Mouse (Mus musculus) forebrain, embryonic 12.5 days (tissue): Measurements from ENCODE around the gene Mob3a. TPM values are rescaled to one million over a fixed set of nuclear protein-coding genes. Genes with fewer than 3 reads are reported as not detected.
A peak's percentile ranks its signal among the peaks of the same experiment; 100 is the strongest.

Experiments
- ATAC-seq: fragments of 200-750 bp; cut with Nextera tagmentation; 2 replicates; pipeline ENCODE4 v1.8.0; 2017; ENCODE audit warnings: moderate TSS enrichment; ENCODE audit not compliant: low FRiP score
- H3K27ac ChIP-seq: fragments of 300-500 bp; sonication (generic); 2 replicates; pipeline ENCODE4 v1.5.1; 2016; ENCODE audit warnings: mild to moderate bottlenecking
- H3K27me3 ChIP-seq: fragments of 300-500 bp; sonication (generic); 2 replicates; pipeline ENCODE4 v1.6.1; 2016; ENCODE audit warnings: mild to moderate bottlenecking
- H3K36me3 ChIP-seq: fragments of 300-500 bp; sonication (generic); replicated peaks from 2 replicates; pipeline ENCODE4 v1.6.1; 2016; ENCODE audit warnings: mild to moderate bottlenecking
- H3K4me1 ChIP-seq: fragments of 300-500 bp; sonication (generic); 2 replicates; pipeline ENCODE4 v1.6.1; 2016
- H3K4me2 ChIP-seq: fragments of 300-500 bp; sonication (generic); 2 replicates; pipeline ENCODE4 v1.6.1; 2016; ENCODE audit warnings: mild to moderate bottlenecking, moderate library complexity
- H3K4me3 ChIP-seq: fragments of 300-500 bp; sonication (generic); replicated peaks from 2 replicates; pipeline ENCODE4 v1.5.1; 2016; ENCODE audit warnings: mild to moderate bottlenecking
- H3K9ac ChIP-seq: fragments of 300-500 bp; sonication (generic); 2 replicates; pipeline ENCODE4 v1.6.1; 2016; ENCODE audit warnings: mild to moderate bottlenecking
- H3K9me3 ChIP-seq: fragments of 300-500 bp; sonication (generic); 2 replicates; pipeline ENCODE4 v1.6.1; 2016
- WGBS: fragments of 180-500 bp; shearing (Covaris S2); methylation state at CpG from one replicate; pipeline ENCODE4 v1.1.7; 2016; 5-methylcytosine and 5-hydroxymethylcytosine counted together
- polyA plus RNA-seq: library from polyadenylated mRNA; unstranded; fragments of >200 nt; fragmentation: Nextera tagmentation; extraction: Ambion mirVana; gene quantifications from 2 replicates; pipeline ENCODE4 v1.2.1, GENCODE M21; 2016

Mob3a gene
- polyA plus RNA-seq, 1 experiment from 2014 or later = 54.1 TPM

- Histone ChIP-seq H3K27me3 (no peaks in the 10 kb centered on the region), H3K9ac (peak overlapping the region; percentile 99), H3K4me2 (peak overlapping the region; percentile 93), H3K36me3 (peaks cover 38% of the 10 kb centered on the region), H3K4me3 (peak overlapping the region; percentile 98), H3K4me1 (peaks cover 57% of the 10 kb centered on the region), H3K27ac (no peak overlapping the region), H3K9me3 (no peaks in the 10 kb centered on the region)
- WGBS = 77% methylated on average over 5 of the region's 5 CpGs
- no peak for ATAC-seq
These were observed 27.5 kb downstream of the Mob3a start for GRCm38 (mm10) chr10:80674161-80674711.

DNA sequence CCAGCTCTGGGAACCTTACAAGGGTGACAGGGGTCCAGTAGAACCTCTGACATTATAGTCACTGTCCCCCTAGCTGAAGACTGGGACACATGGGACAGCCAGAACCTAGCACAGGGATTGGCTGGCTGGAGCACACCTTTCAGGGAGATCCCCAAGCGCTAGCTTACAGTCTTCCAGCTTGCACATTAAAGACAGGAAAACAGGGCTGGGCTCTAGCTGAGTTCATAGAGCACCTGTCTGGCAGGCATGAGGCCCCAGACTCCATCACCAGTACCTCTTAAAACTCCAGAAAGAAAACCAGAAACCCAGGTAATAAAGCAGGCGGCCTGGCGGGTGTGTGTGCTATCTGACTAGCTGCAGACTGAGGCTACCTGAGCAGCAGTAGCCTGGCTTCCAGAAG lies 28.1 kb downstream of the Mob3a start:
- peak overlapping the region; percentile 99; the same call in 1 of the 2 replicates for H3K9ac ChIP-seq
- no peak overlapping the region for H3K27ac ChIP-seq
- H3K4me1 ChIP-seq = peaks cover 52% of the 10 kb centered on the region
- WGBS = 90% methylated on average over 3 of the region's 3 CpGs
- H3K9me3 ChIP-seq = no peaks in the 10 kb centered on the region
- peak overlapping the region; percentile 98 for H3K4me3 ChIP-seq
- ATAC-seq = no peak
- peaks cover 43% of the 10 kb centered on the region for H3K36me3 ChIP-seq
- H3K27me3 ChIP-seq = no peaks in the 10 kb centered on the region
- peak overlapping the region; percentile 93 for H3K4me2 ChIP-seq

GRCm38 (mm10) chr10:80671936-80672690 lies 29.7 kb downstream of the Mob3a start:
- Histone ChIP-seq H3K9ac (peak overlapping the region; percentile 5; the same call in 1 of the 2 replicates), H3K36me3 (peaks cover 59% of the 10 kb centered on the region), H3K4me1 (peaks cover 36% of the 10 kb centered on the region), H3K9me3 (no peaks in the 10 kb centered on the region), H3K27ac (no peak overlapping the region), H3K4me3 (no peak overlapping the region), H3K4me2 (no peak overlapping the region), H3K27me3 (no peaks in the 10 kb centered on the region)
- 86% methylated on average over 11 of the region's 11 CpGs for WGBS
- no peak for ATAC-seq

DNA sequence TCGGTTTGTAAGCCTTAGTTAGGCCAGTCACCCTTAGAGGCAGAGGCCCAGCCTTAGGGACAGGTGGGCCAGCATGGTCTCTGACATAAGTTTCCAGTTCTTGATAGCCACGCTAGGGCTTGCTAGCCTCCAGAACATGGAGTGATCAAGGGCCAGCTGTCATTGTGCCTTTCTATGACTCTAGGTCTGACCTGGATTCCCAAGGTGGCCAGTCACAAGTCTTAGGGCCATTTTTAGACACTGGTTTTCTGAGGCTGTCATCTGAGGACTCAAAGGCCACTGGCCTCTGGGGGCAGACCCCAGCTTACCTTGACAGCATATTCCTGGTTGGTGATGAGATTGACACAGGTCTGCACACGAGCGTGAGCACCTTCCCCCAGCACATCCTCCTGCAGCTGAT lies 30.5 kb downstream of the Mob3a start:
- H3K27ac ChIP-seq = no peak overlapping the region
- H3K4me2 ChIP-seq = no peak overlapping the region
- no peak overlapping the region for H3K4me3 ChIP-seq
- ATAC-seq = no peak
- H3K4me1 ChIP-seq = peaks cover 32% of the 10 kb centered on the region
- peaks cover 68% of the 10 kb centered on the region for H3K36me3 ChIP-seq
- H3K9ac ChIP-seq = no peak overlapping the region
- H3K27me3 ChIP-seq = no peaks in the 10 kb centered on the region
- WGBS = 92% methylated on average over 4 of the region's 4 CpGs
- H3K9me3 ChIP-seq = no peaks in the 10 kb centered on the region

DNA sequence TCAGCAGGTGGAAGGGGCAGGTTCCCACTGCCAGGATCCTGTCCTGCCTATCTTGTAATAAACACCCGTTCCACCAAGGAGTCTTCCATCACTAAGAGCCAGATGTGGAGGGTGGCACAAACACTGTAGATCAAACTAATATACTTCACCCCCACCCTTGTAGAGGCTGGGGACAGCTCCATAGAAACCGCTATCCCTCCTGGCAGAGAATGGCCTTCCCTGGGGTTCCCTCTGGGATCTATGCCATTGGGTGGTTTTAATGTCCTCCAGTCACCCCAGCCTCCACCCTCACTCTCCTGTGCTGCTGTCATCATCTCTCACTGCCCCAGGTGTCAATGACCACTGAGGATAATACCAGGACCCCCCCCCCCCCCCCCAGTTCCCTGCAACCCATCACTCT lies 31.2 kb downstream of the Mob3a start:
- Histone ChIP-seq H3K4me1 (peaks cover 32% of the 10 kb centered on the region), H3K27me3 (no peaks in the 10 kb centered on the region), H3K4me2 (no peak overlapping the region), H3K27ac (no peak overlapping the region), H3K9me3 (no peaks in the 10 kb centered on the region), H3K4me3 (no peak overlapping the region), H3K9ac (no peak overlapping the region), H3K36me3 (peaks cover 73% of the 10 kb centered on the region)
- 92% methylated on average over 2 of the region's 2 CpGs for WGBS
- ATAC-seq = no peak

- Histone ChIP-seq H3K9ac (no peak overlapping the region), H3K27ac (no peak overlapping the region), H3K36me3 (peaks cover 76% of the 10 kb centered on the region), H3K4me3 (no peak overlapping the region), H3K4me2 (no peak overlapping the region), H3K27me3 (no peaks in the 10 kb centered on the region), H3K9me3 (no peaks in the 10 kb centered on the region), H3K4me1 (peaks cover 34% of the 10 kb centered on the region)
- WGBS = 96% methylated on average over 7 of the region's 7 CpGs
- ATAC-seq = no peak
These were observed 31.9 kb downstream of the Mob3a start for GRCm38 (mm10) chr10:80669737-80670485.

- Histone ChIP-seq H3K9ac (no peak overlapping the region), H3K27ac (no peak overlapping the region), H3K4me3 (no peak overlapping the region), H3K4me2 (no peak overlapping the region), H3K27me3 (no peaks in the 10 kb centered on the region), H3K4me1 (peaks cover 30% of the 10 kb centered on the region), H3K9me3 (no peaks in the 10 kb centered on the region), H3K36me3 (peaks cover 76% of the 10 kb centered on the region)
- no peak for ATAC-seq
- 94% methylated on average over 12 of the region's 12 CpGs for WGBS
These were observed 32.8 kb downstream of the Mob3a start for GRCm38 (mm10) chr10:80669018-80669417.

- Histone ChIP-seq H3K27me3 (no peaks in the 10 kb centered on the region), H3K4me3 (no peak overlapping the region), H3K9me3 (no peaks in the 10 kb centered on the region), H3K4me1 (peaks cover 25% of the 10 kb centered on the region), H3K9ac (no peak overlapping the region), H3K36me3 (peaks cover 76% of the 10 kb centered on the region), H3K4me2 (no peak overlapping the region), H3K27ac (no peak overlapping the region)
- WGBS = 90% methylated on average over 11 of the region's 11 CpGs
- ATAC-seq = no peak
These were observed 33.2 kb downstream of the Mob3a start for GRCm38 (mm10) chr10:80668614-80669013.

DNA sequence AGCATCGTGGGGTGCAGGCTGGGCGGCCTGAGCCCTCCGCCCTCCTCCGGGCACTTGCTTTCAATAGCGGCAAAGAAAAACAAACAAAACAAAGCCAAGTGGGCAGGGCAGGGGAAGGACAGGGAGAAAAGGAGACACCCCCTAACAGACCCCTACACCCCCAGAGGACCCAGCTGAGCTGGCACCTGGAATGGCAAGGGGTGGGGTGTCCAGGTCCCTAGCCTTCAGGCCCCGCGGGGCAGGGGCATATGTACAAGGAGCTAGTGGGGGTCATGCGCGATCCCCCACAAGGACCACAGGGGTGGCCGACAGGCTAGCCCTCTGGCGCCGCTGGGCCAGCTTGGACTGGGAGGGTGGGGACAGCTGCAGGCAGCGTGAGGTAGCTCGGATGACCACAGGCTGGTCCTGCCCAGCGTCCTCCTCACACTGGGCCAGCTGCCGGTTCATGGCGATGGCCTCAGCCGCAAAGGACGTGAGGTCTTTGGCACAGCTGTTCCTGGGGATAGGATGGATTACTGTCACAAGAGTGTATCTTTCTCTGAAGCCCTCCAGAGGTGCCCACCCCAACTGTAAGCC lies 34.9 kb downstream of the Mob3a start:
- Histone ChIP-seq H3K4me1 (peaks cover 18% of the 10 kb centered on the region), H3K36me3 (peaks cover 65% of the 10 kb centered on the region), H3K27ac (no peak overlapping the region), H3K27me3 (no peaks in the 10 kb centered on the region), H3K9ac (no peak overlapping the region), H3K4me2 (no peak overlapping the region), H3K4me3 (no peak overlapping the region), H3K9me3 (no peaks in the 10 kb centered on the region)
- 87% methylated on average over 19 of the region's 19 CpGs for WGBS
- no peak for ATAC-seq

GRCm38 (mm10) chr10:80665981-80666733 lies 35.6 kb downstream of the Mob3a start:
- H3K27me3 ChIP-seq = no peaks in the 10 kb centered on the region
- H3K36me3 ChIP-seq = peaks cover 58% of the 10 kb centered on the region
- H3K27ac ChIP-seq = no peak overlapping the region
- peak overlapping the region; percentile 29; the same call in 1 of the 2 replicates for H3K9ac ChIP-seq
- no peak overlapping the region for H3K4me2 ChIP-seq
- no peak overlapping the region for H3K4me3 ChIP-seq
- ATAC-seq = no peak
- no peaks in the 10 kb centered on the region for H3K9me3 ChIP-seq
- 81% methylated on average over 10 of the region's 10 CpGs for WGBS
- peaks cover 18% of the 10 kb centered on the region for H3K4me1 ChIP-seq

GRCm38 (mm10) chr10:80665459-80665858 lies 36.3 kb downstream of the Mob3a start:
- H3K4me2 ChIP-seq = no peak overlapping the region
- H3K9ac ChIP-seq = no peak overlapping the region
- no peak overlapping the region for H3K27ac ChIP-seq
- no peak overlapping the region for H3K4me3 ChIP-seq
- H3K9me3 ChIP-seq = no peaks in the 10 kb centered on the region
- H3K27me3 ChIP-seq = no peaks in the 10 kb centered on the region
- WGBS = 73% methylated on average over 4 of the region's 4 CpGs
- H3K4me1 ChIP-seq = peaks cover 18% of the 10 kb centered on the region
- ATAC-seq = 0 out of 2 replicates have a peak, but pooled peaks have one; percentile 31
- H3K36me3 ChIP-seq = peaks cover 51% of the 10 kb centered on the region

DNA sequence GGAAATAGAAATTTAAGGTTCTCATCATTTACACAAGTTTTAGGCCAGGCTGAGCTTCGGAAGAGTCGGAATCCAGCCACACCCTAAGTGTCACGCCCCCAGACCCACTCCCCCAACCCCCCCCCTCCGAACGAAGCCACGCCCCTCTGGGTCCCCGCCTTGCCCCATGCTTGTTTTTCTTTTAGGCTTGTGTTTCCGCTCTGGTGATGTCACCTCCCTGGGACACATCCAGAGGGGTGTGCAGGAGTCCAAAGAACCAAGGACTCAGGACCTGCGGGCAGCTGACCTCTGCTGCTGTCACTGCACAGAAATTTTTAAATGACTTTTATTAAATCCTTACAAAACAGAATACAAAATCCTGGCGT lies 36.8 kb downstream of the Mob3a start:
- Histone ChIP-seq H3K9me3 (no peaks in the 10 kb centered on the region), H3K36me3 (peaks cover 46% of the 10 kb centered on the region), H3K4me1 (peaks cover 18% of the 10 kb centered on the region), H3K9ac (no peak overlapping the region), H3K27me3 (no peaks in the 10 kb centered on the region), H3K4me2 (no peak overlapping the region), H3K4me3 (no peak overlapping the region), H3K27ac (no peak overlapping the region; the same call in 1 of the 2 replicates)
- no peak for ATAC-seq
- 21% methylated on average over 10 of the region's 10 CpGs for WGBS
